Mouse (Mus musculus) thymus, postnatal 25 days (tissue): ENCODE results near the gene Fstl3.
"Not testable (repeated sequence)": the region's sequence is repeated elsewhere in the genome, so short reads cannot be mapped to it uniquely, and the experiment has no call there.

ENCODE experiments used
- DNase-seq: peaks from one replicate; pipeline ENCODE4 v3.0.0; 2022

Gene Fstl3

GRCm38 (mm10) chr10:79777103-79777531 is at the start of gene Fstl3:
TSS of gene Fstl3 (plus strand) at chr10:79777272.
- DNase-seq: no peak

- DNase-seq: no peak
Measured at GRCm38 (mm10) chr10:79728323-79729249, 48.5 kb upstream of the Fstl3 start.

GRCm38 (mm10) chr10:79729357-79729965 is 47.6 kb upstream of the Fstl3 start:
- DNase-seq: no peak

- peak; percentile 58 for DNase-seq
Measured at GRCm38 (mm10) chr10:79732500-79732899, 44.6 kb upstream of the Fstl3 start.

- DNase-seq: no peak
Measured at GRCm38 (mm10) chr10:79733847-79734246, 43.2 kb upstream of the Fstl3 start.

- DNase-seq: no peak
Measured at GRCm38 (mm10) chr10:79735361-79735760, 41.7 kb upstream of the Fstl3 start.

GRCm38 (mm10) chr10:79736706-79737105 is 40.4 kb upstream of the Fstl3 start:
- no peak for DNase-seq

GRCm38 (mm10) chr10:79738259-79738658 is 38.8 kb upstream of the Fstl3 start:
- DNase-seq: peak; percentile 21

- no peak for DNase-seq
Measured at GRCm38 (mm10) chr10:79739234-79739633, 37.8 kb upstream of the Fstl3 start.

- DNase-seq: no peak
Measured at GRCm38 (mm10) chr10:79740863-79741262, 36.2 kb upstream of the Fstl3 start.

- DNase-seq: no peak
Measured at GRCm38 (mm10) chr10:79743161-79743560, 33.9 kb upstream of the Fstl3 start.

- DNase-seq: no peak
Measured at GRCm38 (mm10) chr10:79743650-79744365, 33.3 kb upstream of the Fstl3 start.

- no peak for DNase-seq
Measured at GRCm38 (mm10) chr10:79745411-79745810, 31.7 kb upstream of the Fstl3 start.

GRCm38 (mm10) chr10:79745898-79746773 is 30.9 kb upstream of the Fstl3 start, which contains the start of gene Polrmt:
TSS of gene Polrmt (minus strand) at chr10:79746581.
- peak; percentile 94 for DNase-seq

GRCm38 (mm10) chr10:79746774-79747151 is 30.3 kb upstream of the Fstl3 start:
- DNase-seq: no peak

GRCm38 (mm10) chr10:79748496-79748895 is 28.6 kb upstream of the Fstl3 start:
- no peak for DNase-seq

- peak; percentile 28 for DNase-seq
Measured at GRCm38 (mm10) chr10:79754856-79755516, 22.1 kb upstream of the Fstl3 start, which contains the start of gene Fgf22. TSS of gene Fgf22 (plus strand) at chr10:79755076.

- DNase-seq: no peak
Measured at GRCm38 (mm10) chr10:79755854-79756253, 21.2 kb upstream of the Fstl3 start.

- DNase-seq: no peak
Measured at GRCm38 (mm10) chr10:79756660-79757059, 20.4 kb upstream of the Fstl3 start.

- DNase-seq: not testable (repeated sequence)
Measured at GRCm38 (mm10) chr10:79759675-79760074, 17.4 kb upstream of the Fstl3 start.

- DNase-seq: no peak
Measured at GRCm38 (mm10) chr10:79760603-79761143, 16.4 kb upstream of the Fstl3 start.
